Mouse (Mus musculus) lung, postnatal 14 days (tissue): ENCODE data around the gene Palm.

Experiments used
- DNase-seq: peaks from one replicate; pipeline ENCODE4 v3.0.0; 2021

Gene Palm

GRCm38 (mm10) chr10:79856704-79857451 is 63.5 kb downstream of the Palm start:
- no peak for DNase-seq

- peak; percentile 86 for DNase-seq
These were observed 64.1 kb downstream of the Palm start for GRCm38 (mm10) chr10:79857452-79857811.

DNA sequence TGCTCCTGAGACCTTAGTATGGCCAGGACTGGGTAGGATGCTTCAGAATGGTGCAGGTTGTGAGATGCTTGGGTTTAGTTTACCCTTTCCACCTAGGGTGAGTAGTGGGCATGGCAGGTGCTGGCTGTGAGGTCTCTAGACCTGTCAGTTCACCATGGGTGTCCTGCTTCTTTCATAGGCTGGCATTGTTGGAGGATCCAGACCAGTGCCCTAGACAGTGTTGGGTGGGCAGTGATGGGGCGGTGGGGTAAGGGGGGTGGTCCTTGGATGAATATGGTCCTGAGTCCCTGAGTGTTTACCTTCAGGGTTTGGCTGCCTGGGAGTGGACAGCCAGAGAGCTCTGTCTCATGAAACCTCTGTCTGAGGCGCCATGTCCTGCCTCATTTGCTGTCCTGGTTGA is 64.5 kb downstream of the Palm start:
- DNase-seq = no peak

- DNase-seq = peak; percentile 73
These were observed 65.2 kb downstream of the Palm start for GRCm38 (mm10) chr10:79858416-79859074.

- DNase-seq = no peak
These were observed 65.7 kb downstream of the Palm start for GRCm38 (mm10) chr10:79859116-79859515.

DNA sequence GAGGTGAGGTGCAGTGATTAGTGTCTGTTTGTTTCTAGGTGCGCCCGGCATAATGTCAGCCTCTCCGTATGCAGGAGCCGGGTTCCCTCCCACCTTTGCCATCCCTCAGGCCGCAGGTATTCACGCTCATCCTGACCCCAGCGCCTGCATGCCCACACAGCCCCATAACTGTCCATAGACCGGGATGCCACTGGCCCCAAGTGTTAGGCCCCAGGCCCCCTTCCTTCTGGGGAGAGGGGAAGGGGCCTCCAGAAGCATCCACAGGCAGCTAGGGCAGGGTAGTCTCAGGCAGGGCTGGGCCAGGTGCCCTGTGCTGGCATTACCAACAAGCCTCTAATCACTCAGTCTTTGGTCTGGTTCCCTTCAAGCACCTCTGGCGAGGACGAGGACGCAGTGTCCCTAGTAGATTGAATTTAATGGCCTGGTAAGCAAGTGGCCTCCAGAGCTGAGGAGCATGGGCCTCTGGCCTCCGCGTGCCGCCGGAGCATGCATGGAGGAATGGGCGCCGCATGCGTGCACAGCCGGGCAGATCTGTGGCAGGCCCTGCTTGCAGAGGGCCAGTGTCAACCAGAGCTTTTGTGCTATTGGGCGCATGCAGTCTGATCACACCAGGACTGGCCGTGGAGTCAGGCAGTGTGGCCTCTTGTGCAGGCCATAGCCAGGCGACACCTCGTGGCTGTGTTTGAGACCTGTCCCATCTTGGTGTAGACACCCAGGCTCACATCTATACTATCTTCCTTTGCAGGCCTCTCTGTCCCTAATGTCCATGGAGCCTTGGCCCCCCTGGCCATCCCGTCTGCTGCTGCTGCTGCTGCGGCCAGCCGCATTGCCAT is 66.9 kb downstream of the Palm start:
- DNase-seq = no peak

DNA sequence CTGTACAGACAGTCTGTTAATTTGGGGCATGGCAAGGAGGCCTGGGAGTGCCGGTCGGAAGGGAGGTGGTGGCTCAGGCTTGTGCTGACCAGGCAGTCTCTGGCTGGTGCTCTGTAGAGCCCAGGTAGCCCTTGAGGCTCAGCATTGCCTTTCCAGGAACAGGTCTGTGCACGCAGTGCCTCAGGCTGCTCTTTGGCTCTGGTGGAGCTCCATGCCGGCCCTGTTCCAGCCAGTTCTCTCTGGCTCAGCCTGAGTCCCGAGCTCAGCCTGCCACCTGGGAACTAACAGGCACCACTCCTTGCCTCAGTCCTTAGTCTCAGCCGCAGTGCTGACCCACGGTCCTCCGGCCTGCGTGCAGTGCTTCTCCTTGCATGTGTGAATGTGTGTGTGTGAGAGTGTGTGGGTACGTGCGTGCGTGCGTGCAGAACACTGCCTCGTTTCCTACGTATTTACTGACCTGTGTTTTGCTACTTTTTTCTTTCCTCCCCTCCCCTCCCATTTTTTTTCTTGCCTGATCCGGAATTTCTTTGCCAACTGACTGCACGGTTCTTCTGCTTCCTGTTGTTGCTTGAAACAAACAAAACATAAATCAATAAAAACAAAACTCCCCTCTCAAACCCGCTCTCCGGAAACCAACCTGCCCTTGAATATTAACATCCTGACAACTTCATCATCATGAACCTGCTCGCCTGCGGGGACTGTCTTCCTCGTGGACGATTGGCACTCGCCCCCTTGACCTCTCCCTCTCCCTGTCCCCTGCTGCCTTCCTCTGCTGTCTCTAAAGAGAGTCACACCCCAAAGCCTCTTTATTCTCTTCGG is 68.1 kb downstream of the Palm start:
- no peak for DNase-seq

GRCm38 (mm10) chr10:79862049-79862788 is 68.8 kb downstream of the Palm start:
- DNase-seq = no peak

- DNase-seq = no peak
These were observed 69.6 kb downstream of the Palm start for GRCm38 (mm10) chr10:79862925-79863324.

DNA sequence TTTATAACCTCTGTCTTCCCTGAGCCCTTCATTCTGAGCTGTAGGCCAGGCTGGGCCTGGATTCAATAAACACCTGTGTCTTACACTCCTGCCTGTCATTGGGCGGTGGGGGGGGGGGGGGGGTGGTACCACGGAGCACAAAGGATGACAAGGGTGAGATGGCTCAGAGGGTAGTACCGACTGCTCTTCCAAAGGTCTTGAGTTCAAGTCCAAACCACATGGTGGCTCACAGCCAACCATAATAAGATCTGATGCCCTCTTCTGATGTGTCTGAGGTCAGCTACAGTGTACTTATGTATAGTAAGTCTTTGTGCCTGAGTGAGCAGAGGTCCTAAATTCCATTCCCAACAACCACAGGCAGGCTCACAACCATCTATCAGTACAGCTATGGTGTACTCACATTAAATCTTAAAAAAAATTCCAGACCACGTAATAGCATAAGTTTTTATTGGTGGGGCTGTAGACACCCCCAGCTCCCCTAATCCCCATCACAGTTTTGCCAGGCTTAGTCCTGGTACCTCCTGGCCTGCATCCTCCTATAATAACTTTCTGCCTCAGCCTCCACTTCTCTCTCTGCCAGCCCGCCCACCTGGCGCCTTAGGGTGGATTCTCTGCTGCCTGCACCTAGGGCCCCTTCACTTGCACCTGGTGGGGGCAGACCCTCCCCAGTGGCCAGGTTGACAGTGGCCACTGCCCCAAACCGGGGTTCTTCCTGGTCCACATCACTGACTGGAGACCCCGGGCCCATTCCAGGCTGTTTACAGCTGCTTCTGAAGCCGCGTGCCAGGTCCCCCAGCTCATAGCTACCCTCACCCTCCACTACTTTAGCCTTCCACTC is 71.2 kb downstream of the Palm start:
- no peak for DNase-seq

DNA sequence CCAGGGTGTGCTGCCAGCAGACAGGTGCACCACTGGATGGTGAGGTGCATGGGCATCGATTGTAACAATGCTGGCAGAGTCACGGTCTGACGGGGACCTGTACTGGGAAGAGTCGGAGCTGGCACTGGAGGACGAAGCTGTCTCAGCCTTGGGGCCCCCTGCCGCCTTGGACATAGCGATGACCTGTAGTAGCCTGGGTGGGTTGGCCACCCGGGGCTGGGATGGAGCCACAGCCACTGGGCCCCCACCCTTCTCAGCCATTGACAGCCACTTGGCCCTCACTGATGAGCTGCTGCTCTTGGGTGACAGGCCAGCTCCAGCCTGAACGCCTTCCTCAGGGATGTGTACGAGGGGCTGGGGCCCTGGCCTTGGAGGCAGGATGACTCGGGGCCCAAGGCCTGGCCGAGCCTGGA is 71.8 kb downstream of the Palm start:
- no peak for DNase-seq

GRCm38 (mm10) chr10:79865801-79866295 is 72.5 kb downstream of the Palm start:
- DNase-seq = no peak

DNA sequence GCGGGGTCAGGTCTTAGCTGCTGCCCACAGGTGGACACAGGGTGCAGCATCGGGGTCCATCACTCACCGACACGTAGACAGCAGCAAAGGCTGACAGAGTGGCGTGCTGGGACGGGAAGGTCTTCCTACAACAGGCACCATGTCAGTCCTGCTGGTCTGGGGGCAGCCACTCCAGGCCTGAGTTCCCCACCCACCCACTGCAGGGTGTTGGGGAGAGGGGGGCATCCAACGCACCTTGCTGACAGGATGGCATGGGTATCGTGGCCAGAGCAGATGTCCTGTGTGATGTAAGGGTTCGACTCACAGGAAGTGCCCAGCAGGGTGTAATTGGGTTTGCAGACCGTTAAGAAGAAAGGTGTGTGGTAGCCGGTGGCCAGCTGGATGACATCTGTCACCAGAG is 73.2 kb downstream of the Palm start:
- no peak for DNase-seq
